Mouse (Mus musculus) liver, embryonic 11.5 days (tissue): ENCODE measurements around the gene Usp33. TPM values are rescaled to one million over a fixed set of nuclear protein-coding genes. Genes with fewer than 3 reads are reported as not detected.

Experiments
- ATAC-seq: fragments of 200-750 bp; cut with Nextera tagmentation; replicated peaks from 2 replicates; pipeline ENCODE4 v1.8.0; 2017; ENCODE audit warnings: moderate number of reproducible peaks, mild to moderate bottlenecking, moderate TSS enrichment, moderate library complexity; ENCODE audit not compliant: low FRiP score
- DNase-seq: peaks from one replicate; pipeline ENCODE4 v3.0.0-alpha.2; 2017; ENCODE audit warnings: low spot score
- H3K27ac ChIP-seq: fragments of 300-500 bp; sonication (generic); 2 replicates; pipeline ENCODE4 v1.5.1; 2014; ENCODE audit warnings: mild to moderate bottlenecking, low read depth, low read length, control low read depth
- H3K27me3 ChIP-seq: fragments of 300-500 bp; sonication (generic); replicated peaks from 2 replicates; pipeline ENCODE4 v1.6.1; 2014; ENCODE audit warnings: low read length, mixed read lengths; ENCODE audit not compliant: control insufficient read depth, insufficient read depth
- H3K36me3 ChIP-seq: fragments of 300-500 bp; sonication (generic); 2 replicates; pipeline ENCODE4 v1.6.1; 2014; ENCODE audit warnings: mild to moderate bottlenecking, low read length, moderate library complexity, mixed read lengths; ENCODE audit not compliant: control insufficient read depth, insufficient read depth
- H3K4me1 ChIP-seq: fragments of 300-500 bp; sonication (generic); replicated peaks from 2 replicates; pipeline ENCODE4 v1.6.1; 2014; ENCODE audit warnings: low read length, mixed read lengths; ENCODE audit not compliant: control insufficient read depth, insufficient read depth
- H3K4me2 ChIP-seq: fragments of 300-500 bp; sonication (generic); 2 replicates; pipeline ENCODE4 v1.6.1; 2014; ENCODE audit warnings: mild to moderate bottlenecking, control low read depth, moderate library complexity
- H3K4me3 ChIP-seq: fragments of 300-500 bp; sonication (generic); 2 replicates; pipeline ENCODE4 v1.5.1; 2014; ENCODE audit warnings: low read depth, low read length, control low read depth
- H3K9ac ChIP-seq: fragments of 300-500 bp; sonication (generic); 2 replicates; pipeline ENCODE4 v1.6.1; 2014; ENCODE audit warnings: low read depth, low read length, control low read depth
- H3K9me3 ChIP-seq: fragments of 300-500 bp; sonication (generic); 2 replicates; pipeline ENCODE4 v1.6.1; 2016; ENCODE audit warnings: low read length, inconsistent platforms, mixed read lengths; ENCODE audit not compliant: control insufficient read depth
- WGBS: fragments of 180-500 bp; shearing (Covaris S2); extraction: QIAGEN DNeasy Blood & Tissue Kit; methylation state at CpG from one replicate; pipeline ENCODE4 v1.1.7; 2014; 5-methylcytosine and 5-hydroxymethylcytosine counted together
- polyA plus RNA-seq: library from polyadenylated mRNA; unstranded; fragments of >200 nt; fragmentation: Nextera tagmentation; extraction: Ambion mirVana; gene quantifications from 2 replicates; pipeline ENCODE4 v1.2.1, GENCODE M21; 2014

Gene Usp33
- polyA plus RNA-seq, 1 experiment from 2014 or later, result 42.0 TPM

- peaks cover 25% of the 10 kb centered on the region for H3K36me3 ChIP-seq
- H3K27me3 ChIP-seq, result no peaks in the 10 kb centered on the region
- H3K9me3 ChIP-seq, result no peaks in the 10 kb centered on the region
- no peak overlapping the region for H3K9ac ChIP-seq
- no peak overlapping the region for H3K4me3 ChIP-seq
- ATAC-seq (no peak), DNase-seq (no peak)
- no peaks in the 10 kb centered on the region for H3K4me1 ChIP-seq
- H3K27ac ChIP-seq, result no peak overlapping the region
- 80% methylated on average over 10 of the region's 10 CpGs for WGBS
- H3K4me2 ChIP-seq, result no peak overlapping the region
Observed at GRCm38 (mm10) chr3:152333641-152334040, 12.6 kb upstream of the Usp33 start.

GRCm38 (mm10) chr3:152336085-152336484 lies 10.2 kb upstream of the Usp33 start:
- Histone ChIP-seq H3K4me3 (no peak overlapping the region), H3K4me2 (no peak overlapping the region), H3K4me1 (no peaks in the 10 kb centered on the region; the same call in 1 of the 2 replicates), H3K27ac (no peak overlapping the region), H3K9ac (no peak overlapping the region), H3K9me3 (no peaks in the 10 kb centered on the region), H3K36me3 (peaks cover 25% of the 10 kb centered on the region), H3K27me3 (no peaks in the 10 kb centered on the region)
- ATAC-seq (no peak), DNase-seq (no peak)
- WGBS, result 77% methylated on average over 8 of the region's 8 CpGs

- DNase-seq, result peak; percentile 85
- H3K4me2 ChIP-seq, result peak within 1 kb of the TSS; percentile 79
Observed at GRCm38 (mm10) chr3:152339862-152340557, 6.3 kb upstream of the Usp33 start, which contains the start of gene Miga1. Gene Miga1, minus strand, starts transcription at chr3:152340407.

GRCm38 (mm10) chr3:152342961-152343517 lies 3.2 kb upstream of the Usp33 start:
- Histone ChIP-seq H3K27me3 (no peaks in the 10 kb centered on the region), H3K9ac (no peak overlapping the region), H3K4me1 (peaks cover 6% of the 10 kb centered on the region), H3K36me3 (no peaks in the 10 kb centered on the region), H3K9me3 (no peaks in the 10 kb centered on the region), H3K27ac (no peak overlapping the region), H3K4me2 (no peak overlapping the region), H3K4me3 (no peak overlapping the region)
- ATAC-seq (no peak), DNase-seq (no peak)
- WGBS, result 90% methylated on average over 15 of the region's 15 CpGs

More at GRCm38 (mm10) chr3:152339862-152340557, 6.3 kb upstream of the Usp33 start, which contains the start of gene Miga1:
- Histone ChIP-seq H3K4me1 (no peaks in the 10 kb centered on the region; the same call in 1 of the 2 replicates), H3K36me3 (peaks cover 8% of the 10 kb centered on the region), H3K9me3 (no peaks in the 10 kb centered on the region), H3K27ac (peak within 1 kb of the TSS; percentile 43; the same call in 1 of the 2 replicates), H3K9ac (peak within 1 kb of the TSS; percentile 83), H3K4me3 (peak within 1 kb of the TSS; percentile 89), H3K27me3 (no peaks in the 10 kb centered on the region)
- WGBS, result 2% methylated on average over 54 of the region's 54 CpGs
- peak; percentile 85 for ATAC-seq

GRCm38 (mm10) chr3:152346633-152347141 lies 409 bp downstream of the Usp33 start:
- no peak for DNase-seq
- H3K4me1 ChIP-seq, result peaks cover 17% of the 10 kb centered on the region
- no peaks in the 10 kb centered on the region for H3K27me3 ChIP-seq
- peak overlapping the region; percentile 64 for H3K27ac ChIP-seq
- WGBS, result under 1% methylated on average over 42 of the region's 54 CpGs
- no peaks in the 10 kb centered on the region for H3K36me3 ChIP-seq
- H3K9ac ChIP-seq, result peak overlapping the region; percentile 90
- H3K4me3 ChIP-seq, result peak overlapping the region; percentile 80
- peak overlapping the region; percentile 69 for H3K4me2 ChIP-seq
- no peaks in the 10 kb centered on the region for H3K9me3 ChIP-seq
- ATAC-seq, result peak; percentile 61

- ATAC-seq (peak; percentile 60), DNase-seq (no peak)
- peak overlapping the region; percentile 64 for H3K27ac ChIP-seq
- peak overlapping the region; percentile 80 for H3K4me3 ChIP-seq
- WGBS, result 26% methylated on average over 3 of the region's 3 CpGs
- H3K4me2 ChIP-seq, result peak overlapping the region; percentile 69
- no peaks in the 10 kb centered on the region for H3K27me3 ChIP-seq
- H3K4me1 ChIP-seq, result peaks cover 22% of the 10 kb centered on the region
- no peaks in the 10 kb centered on the region for H3K36me3 ChIP-seq
- peak overlapping the region; percentile 90 for H3K9ac ChIP-seq
- no peaks in the 10 kb centered on the region for H3K9me3 ChIP-seq
Observed at GRCm38 (mm10) chr3:152347227-152347626, 949 bp downstream of the Usp33 start.

- Histone ChIP-seq H3K4me1 (peaks cover 26% of the 10 kb centered on the region), H3K9me3 (no peaks in the 10 kb centered on the region), H3K9ac (no peak overlapping the region), H3K4me2 (0 out of 2 replicates have a peak overlapping the region, but pooled peaks have one; percentile 12), H3K36me3 (0 out of 2 replicates have a peak, but pooled peaks cover under 1% of the 10 kb centered on the region), H3K27ac (no peak overlapping the region), H3K27me3 (no peaks in the 10 kb centered on the region), H3K4me3 (no peak overlapping the region)
- DNase-seq (no peak), ATAC-seq (no peak)
- WGBS, result 85% methylated on average over 10 of the region's 10 CpGs
Observed at GRCm38 (mm10) chr3:152348011-152348830, 1.9 kb downstream of the Usp33 start.

- no peak overlapping the region for H3K4me2 ChIP-seq
- 0 out of 2 replicates have a peak, but pooled peaks cover 3% of the 10 kb centered on the region for H3K36me3 ChIP-seq
- H3K4me1 ChIP-seq, result peaks cover 27% of the 10 kb centered on the region
- no peak overlapping the region for H3K4me3 ChIP-seq
- H3K9me3 ChIP-seq, result no peaks in the 10 kb centered on the region
- H3K27ac ChIP-seq, result no peak overlapping the region
- DNase-seq, result no peak
- H3K9ac ChIP-seq, result no peak overlapping the region
- H3K27me3 ChIP-seq, result no peaks in the 10 kb centered on the region
- 79% methylated on average over 3 of the region's 3 CpGs for WGBS
- ATAC-seq, result no peak
Observed at GRCm38 (mm10) chr3:152350431-152350830, 4.2 kb downstream of the Usp33 start.
